Mouse (Mus musculus) layer of hippocampus, adult 9-10 months (tissue): ENCODE measurements around the gene Eipr1.
"Not testable (repeated sequence)": the region's sequence is repeated elsewhere in the genome, so short reads cannot be mapped to it uniquely, and the experiment has no call there.

ENCODE experiments used
- DNase-seq: peaks from one replicate; pipeline ENCODE4 v3.0.0; 2022; ENCODE audit warnings: low spot score

Gene Eipr1

GRCm38 (mm10) chr12:28889068-28889674 lies 137.6 kb downstream of the Eipr1 start:
- DNase-seq, result no peak

DNA sequence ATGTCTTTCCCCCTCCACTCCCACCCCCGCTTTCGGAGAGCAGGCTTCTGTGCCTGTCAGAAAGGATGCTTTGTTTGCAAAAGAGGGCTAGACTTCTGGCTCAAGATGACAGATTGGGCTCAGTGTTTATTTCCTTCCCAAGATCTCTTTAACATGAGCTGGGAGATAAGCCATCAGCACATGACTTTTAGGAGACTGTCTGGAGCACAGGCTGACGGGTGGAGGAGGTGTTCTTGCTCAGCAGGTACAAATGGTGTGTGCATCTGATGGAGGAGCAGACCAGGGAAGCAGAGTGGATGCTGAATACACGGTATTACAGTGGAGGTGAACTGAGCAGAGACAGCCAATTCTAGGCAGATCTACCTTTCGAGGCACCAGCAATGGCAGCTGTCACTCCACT lies 139.9 kb downstream of the Eipr1 start:
- DNase-seq, result no peak

DNA sequence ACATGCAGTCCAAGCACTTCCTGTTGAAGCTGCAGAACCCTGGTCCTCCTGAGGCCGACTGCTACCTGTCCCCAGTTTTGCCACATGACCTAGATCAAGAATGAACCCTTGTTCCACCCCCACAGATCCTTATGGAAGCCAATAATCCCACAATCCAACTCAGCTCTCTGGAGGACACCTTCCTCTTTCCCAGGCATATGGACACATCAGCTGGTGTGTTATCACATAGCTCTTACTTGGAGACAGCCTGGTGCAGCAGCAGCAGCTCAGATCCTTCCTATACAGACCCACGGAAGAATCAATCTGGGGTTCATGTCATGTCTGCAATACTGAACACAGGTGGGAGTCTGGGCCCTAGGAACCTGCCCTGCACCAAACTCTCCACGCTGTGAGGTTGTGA lies 145.0 kb downstream of the Eipr1 start:
- DNase-seq, result no peak

- no peak for DNase-seq
Observed at GRCm38 (mm10) chr12:28898307-28898706, 146.7 kb downstream of the Eipr1 start.

DNA sequence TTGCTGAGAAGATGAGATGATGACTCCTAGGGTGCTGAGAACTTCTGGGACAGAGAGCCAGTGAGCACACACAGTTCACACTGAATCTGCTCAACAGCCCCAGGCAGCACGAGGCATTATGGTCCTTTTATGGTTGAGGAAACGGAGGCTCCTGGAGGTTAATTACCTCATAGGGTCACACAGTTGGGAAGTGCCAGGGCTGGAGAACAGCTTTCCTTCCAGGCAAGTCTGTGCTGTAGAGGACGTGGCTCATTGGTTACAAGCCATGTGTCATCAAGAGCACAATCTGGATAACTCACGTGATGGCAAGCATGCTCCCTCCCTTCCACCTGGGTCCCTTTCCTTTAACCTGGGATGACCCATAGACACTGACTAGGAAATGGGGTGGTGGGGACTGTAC lies 148.1 kb downstream of the Eipr1 start:
- no peak for DNase-seq

GRCm38 (mm10) chr12:28900341-28900740 lies 148.7 kb downstream of the Eipr1 start:
- DNase-seq, result no peak

DNA sequence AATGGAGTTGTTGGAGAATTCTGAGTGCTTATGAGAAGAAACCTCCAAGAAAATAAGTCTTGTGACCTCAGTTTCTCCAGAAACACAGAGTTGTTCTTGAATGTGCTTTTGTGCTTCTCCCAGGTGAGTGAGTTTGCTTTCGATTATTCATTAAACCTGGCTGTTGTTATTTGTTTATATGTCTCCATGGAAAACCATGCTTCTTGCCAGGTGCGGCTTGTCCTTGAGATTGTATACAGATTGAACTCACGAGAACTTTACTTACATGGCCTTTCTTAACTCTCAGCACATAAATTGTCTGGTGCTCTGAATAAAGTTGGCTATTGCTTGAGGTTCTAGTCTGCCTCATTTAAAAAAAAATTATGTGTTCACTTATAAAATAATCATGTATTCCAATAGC lies 150.5 kb downstream of the Eipr1 start:
- DNase-seq, result no peak

- DNase-seq, result no peak
Observed at GRCm38 (mm10) chr12:28903082-28903481, 151.5 kb downstream of the Eipr1 start.

GRCm38 (mm10) chr12:28905486-28905885 lies 153.9 kb downstream of the Eipr1 start:
- DNase-seq, result no peak

DNA sequence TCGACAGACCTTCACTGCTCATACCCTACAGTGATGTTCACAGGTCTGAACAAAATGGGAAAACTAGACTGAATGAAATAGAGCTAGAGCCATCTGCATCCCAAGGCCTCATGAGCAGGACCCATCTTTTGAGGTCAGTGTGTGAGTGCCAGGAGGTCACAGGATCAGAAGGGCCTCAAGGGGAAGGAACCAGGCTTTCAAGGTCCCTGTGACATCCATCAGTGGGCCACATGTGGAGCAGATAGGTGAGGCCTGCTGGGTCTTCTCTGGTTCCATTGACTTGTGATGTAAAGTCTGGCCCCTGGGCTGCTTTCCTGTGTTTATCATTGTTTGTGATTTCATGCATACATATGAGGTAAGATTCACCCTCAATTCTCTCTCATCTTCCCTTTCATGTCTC lies 154.4 kb downstream of the Eipr1 start:
- DNase-seq, result no peak

GRCm38 (mm10) chr12:28906809-28907297 lies 155.2 kb downstream of the Eipr1 start:
- no peak for DNase-seq

DNA sequence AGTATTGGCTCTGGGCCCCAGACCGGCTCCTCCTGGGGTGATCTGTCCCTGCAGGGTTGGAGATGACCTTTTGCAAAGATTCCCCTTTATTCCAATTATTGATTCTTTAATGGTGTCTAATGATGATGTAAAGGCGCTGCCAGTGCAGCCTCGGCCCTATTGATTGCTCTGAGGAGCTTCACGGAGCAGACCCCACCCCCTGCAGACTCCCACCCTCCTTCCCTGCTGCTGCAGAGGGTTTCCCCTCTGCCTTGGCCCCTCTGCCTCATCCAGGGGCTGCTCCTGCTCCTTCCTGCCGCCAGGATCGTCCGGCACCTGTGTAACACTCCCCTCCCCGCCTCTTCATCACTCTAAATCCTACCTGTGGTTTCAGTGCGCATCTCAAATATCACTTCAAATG lies 156.2 kb downstream of the Eipr1 start:
- no peak for DNase-seq

DNA sequence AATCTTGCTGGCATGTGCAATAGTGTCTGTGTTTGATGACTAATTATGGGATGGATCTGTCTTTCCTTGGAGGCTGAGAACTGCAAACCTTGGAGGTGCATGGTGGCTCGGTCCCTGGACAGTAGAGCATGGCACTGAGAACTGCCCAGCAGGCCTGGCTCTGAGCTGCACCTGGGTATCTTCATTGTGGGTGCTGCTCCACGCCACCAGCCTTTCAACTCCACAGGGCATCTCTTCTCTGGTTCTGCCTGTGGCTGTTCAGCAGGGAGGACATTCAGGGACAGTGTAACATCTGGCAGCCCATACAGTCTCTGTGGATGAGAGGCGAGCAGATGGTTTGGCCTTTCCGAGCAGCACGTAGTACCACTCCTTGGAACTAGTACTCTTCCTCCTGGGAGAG lies 158.2 kb downstream of the Eipr1 start:
- no peak for DNase-seq

DNA sequence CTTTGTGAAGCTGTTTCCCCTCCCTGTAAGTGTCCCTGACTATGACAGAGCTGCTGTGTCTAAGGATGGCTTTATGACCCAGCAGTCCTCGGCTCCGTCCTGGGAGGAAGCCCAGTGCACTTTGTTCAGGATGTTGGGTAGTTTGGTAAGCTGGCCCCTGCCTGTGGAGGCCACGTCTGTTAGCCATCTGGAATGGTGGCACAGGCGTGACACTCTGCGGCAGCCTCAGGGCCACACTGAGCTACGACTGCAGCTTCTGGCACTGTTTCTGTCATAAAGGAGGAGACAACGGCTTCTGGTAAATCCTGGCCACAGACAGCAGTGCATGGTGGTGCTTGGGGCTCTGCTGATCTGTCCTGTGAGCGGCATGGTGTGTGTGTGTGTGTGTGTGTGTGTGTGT lies 159.0 kb downstream of the Eipr1 start:
- no peak for DNase-seq

- DNase-seq, result no peak
Observed at GRCm38 (mm10) chr12:28912351-28912936, 160.8 kb downstream of the Eipr1 start.

DNA sequence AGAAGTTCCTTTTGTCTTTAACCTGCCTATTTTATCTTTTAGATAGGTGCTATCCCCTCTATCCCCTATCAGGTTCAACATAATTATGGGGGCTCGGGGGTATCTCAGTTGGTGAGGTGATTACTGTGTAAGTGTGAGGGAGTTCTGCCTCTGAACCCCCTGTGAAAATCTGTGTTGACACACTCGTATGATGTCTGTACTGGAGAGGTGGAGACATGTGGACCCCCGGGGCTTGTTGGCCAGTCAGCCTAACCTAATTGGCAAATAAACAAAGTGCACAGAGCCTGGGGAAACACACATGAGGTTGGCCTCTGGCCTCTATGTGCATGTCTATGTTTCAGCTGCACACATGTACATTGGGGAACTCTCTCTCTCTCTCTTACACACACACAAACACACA lies 161.5 kb downstream of the Eipr1 start:
- no peak for DNase-seq

GRCm38 (mm10) chr12:28914056-28914455 lies 162.5 kb downstream of the Eipr1 start:
- DNase-seq, result not testable (repeated sequence)
